Mouse (Mus musculus) CH12.LX (cell line): Measurements from ENCODE around the gene Zfyve16.

Experiments used
- BHLHE40 ChIP-seq: IDR thresholded peaks from 2 replicates; pipeline ENCODE4 v1.6.1; 2011; ENCODE audit warnings: mild to moderate bottlenecking, low read depth, low read length, improper control_type of control experiment
- CHD2 ChIP-seq: IDR thresholded peaks from 2 replicates; pipeline ENCODE4 v1.6.1; 2011; ENCODE audit warnings: low read length, improper control_type of control experiment
- CTCF ChIP-seq, 2 experiments: IDR thresholded peaks in 1 of 2; conservative IDR thresholded peaks in 1 of 2; 2 replicates each; pipeline ENCODE4 v1.5.1; 2011 to 2012; ENCODE audit warnings: low read depth in 2 of 2, low read length in 2 of 2, improper control_type of control experiment in 1 of 2, inconsistent platforms in 1 of 2, mild to moderate bottlenecking in 1 of 2, moderate library complexity in 1 of 2
- ETS1 ChIP-seq: conservative IDR thresholded peaks from 2 replicates; pipeline ENCODE4 v1.6.1; 2012; ENCODE audit warnings: low read depth, mild to moderate bottlenecking, inconsistent platforms, low read length, improper control_type of control experiment, moderate library complexity
- HCFC1 ChIP-seq: IDR thresholded peaks from 2 replicates; pipeline ENCODE4 v1.6.1; 2012; ENCODE audit warnings: low read depth, mild to moderate bottlenecking, inconsistent platforms, low read length, improper control_type of control experiment
- MEF2A ChIP-seq: IDR thresholded peaks from 2 replicates; pipeline ENCODE4 v1.6.1; 2014; ENCODE audit warnings: low read depth, mild to moderate bottlenecking, inconsistent platforms, low read length, improper control_type of control experiment, borderline replicate concordance
- MYC ChIP-seq: IDR thresholded peaks from 2 replicates; pipeline ENCODE4 v1.6.1; 2011; ENCODE audit warnings: low read depth, mild to moderate bottlenecking, improper control_type of control experiment, low read length
- NELFE ChIP-seq: IDR thresholded peaks from 2 replicates; pipeline ENCODE4 v1.6.1; 2011; ENCODE audit warnings: low read depth, low read length, improper control_type of control experiment
- POLR2A ChIP-seq: IDR thresholded peaks from 2 replicates; pipeline ENCODE4 v1.6.1; 2011; ENCODE audit warnings: low read depth, mild to moderate bottlenecking, improper control_type of control experiment, low read length
- POLR2AphosphoS2 ChIP-seq: IDR thresholded peaks from 2 replicates; pipeline ENCODE4 v1.6.1; 2011; ENCODE audit warnings: low read depth, low read length, improper control_type of control experiment
- SMC3 ChIP-seq: IDR thresholded peaks from 2 replicates; pipeline ENCODE4 v1.6.1; 2011; ENCODE audit warnings: low read depth, low read length, improper control_type of control experiment
- USF2 ChIP-seq: conservative IDR thresholded peaks from 2 replicates; pipeline ENCODE4 v1.6.1; 2011; ENCODE audit warnings: low read depth, low read length, improper control_type of control experiment
- ZC3H11A ChIP-seq: IDR thresholded peaks from 2 replicates; pipeline ENCODE4 v1.6.1; 2012; ENCODE audit warnings: low read depth, mild to moderate bottlenecking, inconsistent platforms, low read length, improper control_type of control experiment
- ZNF384 ChIP-seq: IDR thresholded peaks from 2 replicates; pipeline ENCODE4 v1.6.1; 2012; ENCODE audit warnings: low read depth, low read length, improper control_type of control experiment, inconsistent platforms

- TF ChIP-seq ZC3H11A, result no peak
- peak; percentile 92 for TF ChIP-seq POLR2A
- TF ChIP-seq BHLHE40, result peak; percentile 72
- no peak for TF ChIP-seq MYC
- peak; percentile 91 for TF ChIP-seq NELFE
- no peak for TF ChIP-seq CHD2
- TF ChIP-seq ZNF384, result no peak
- no peak for TF ChIP-seq CTCF (conservative IDR thresholded peaks at IDR 0.05 in 1 of 2, IDR thresholded peaks at IDR 0.05 in 1 of 2; ENCODE audit: low read depth in 2 of 2, low read length in 2 of 2)
- no peak for TF ChIP-seq SMC3
- peak; percentile 79 for TF ChIP-seq HCFC1
- TF ChIP-seq MEF2A, result peak; percentile 41; the same call in 1 of the 2 replicates
- TF ChIP-seq ETS1, result 0 out of 2 replicates have a peak, but pooled peaks have one; percentile 10
- 0 out of 2 replicates have a peak, but pooled peaks have one; percentile 33 for TF ChIP-seq POLR2AphosphoS2
- TF ChIP-seq USF2, result no peak
Measured at GRCm38 (mm10) chr13:92483852-92484463, 46.7 kb downstream of the Zfyve16 start, which contains the start of gene Fam151b.
